In genomic region chr9:46172251-46172650, GRCm38 (mm10) we compare ENCODE assay signal across 26 mouse cellular contexts. TPM values are rescaled to one million over a fixed set of nuclear protein-coding genes. Genes with fewer than 3 reads are reported as not detected.
DNase-seq lines count a peak whose midpoint lies in the region; ATAC-seq lines count a peak whose summit lies in the region.
"Had no signal": no experiment of that assay in that cellular context is flagged by ENCODE, and none has a peak within 500 bp of the region (broad histone marks: within the 10 kb centered on the region; RNA-seq: fewer than 3 reads in every experiment).

No protein-coding gene starts in this region.

- no peaks in the 10 kb centered on the region for H3K9me3 ChIP-seq in heart, embryonic 12.5 days (replicated peaks)
- no peaks in the 10 kb centered on the region for H3K9me3 ChIP-seq in forebrain, embryonic 11.5 days (ENCODE audit: control insufficient read depth, low read length)
- H3K9me3 ChIP-seq: embryonic facial prominence, embryonic 10.5 days; embryonic facial prominence, embryonic 13.5 days; forebrain, embryonic 15.5 days; heart, embryonic 10.5 days; hindbrain, embryonic 12.5 days; hindbrain, embryonic 15.5 days had no signal

- no peak overlapping the region for H3K4me2 ChIP-seq in heart, embryonic 12.5 days
- H3K4me2 ChIP-seq in forebrain, embryonic 11.5 days (ENCODE audit: low read depth, low read length, severe bottlenecking) = no peak overlapping the region
- H3K4me2 ChIP-seq: embryonic facial prominence, embryonic 13.5 days; forebrain, embryonic 15.5 days; hindbrain, embryonic 12.5 days; hindbrain, embryonic 15.5 days had no signal

- H3K27me3 ChIP-seq in heart, embryonic 12.5 days (replicated peaks) = no peaks in the 10 kb centered on the region
- H3K27me3 ChIP-seq in forebrain, embryonic 11.5 days (ENCODE audit: control insufficient read depth, insufficient read depth, low read length) = no peaks in the 10 kb centered on the region
- H3K27me3 ChIP-seq: embryonic facial prominence, embryonic 13.5 days; forebrain, embryonic 15.5 days; hindbrain, embryonic 12.5 days; hindbrain, embryonic 15.5 days had no signal

- no peak overlapping the region for H3K4me3 ChIP-seq in heart, embryonic 12.5 days
- H3K4me3 ChIP-seq in forebrain, embryonic 11.5 days (ENCODE audit: low read depth, low read length) = no peak overlapping the region
- H3K4me3 ChIP-seq: embryonic facial prominence, embryonic 10.5 days; embryonic facial prominence, embryonic 13.5 days; erythroblast, embryonic 14.5 days; forebrain, embryonic 15.5 days; heart, adult 2 months; heart, embryonic 10.5 days; hindbrain, embryonic 12.5 days; hindbrain, embryonic 15.5 days had no signal

- H3K36me3 ChIP-seq in heart, embryonic 12.5 days = no peaks in the 10 kb centered on the region
- H3K36me3 ChIP-seq in forebrain, embryonic 11.5 days (ENCODE audit: control insufficient read depth, insufficient read depth, low read length) = no peaks in the 10 kb centered on the region
- H3K36me3 ChIP-seq: embryonic facial prominence, embryonic 13.5 days; forebrain, embryonic 15.5 days; heart, embryonic 10.5 days; hindbrain, embryonic 12.5 days; hindbrain, embryonic 15.5 days had no signal

- H3K27ac ChIP-seq in heart, embryonic 12.5 days (ENCODE audit: poor library complexity, severe bottlenecking) = no peak overlapping the region
- no peak overlapping the region for H3K27ac ChIP-seq in forebrain, embryonic 11.5 days (ENCODE audit: low read depth, low read length)
- H3K27ac ChIP-seq: embryonic facial prominence, embryonic 10.5 days; forebrain, embryonic 15.5 days; heart, adult 2 months; heart, embryonic 10.5 days; hindbrain, embryonic 12.5 days; hindbrain, embryonic 15.5 days had no signal

- H3K9ac ChIP-seq in heart, embryonic 12.5 days = no peak overlapping the region
- no peak overlapping the region for H3K9ac ChIP-seq in forebrain, embryonic 11.5 days (ENCODE audit: low read length)
- H3K9ac ChIP-seq: embryonic facial prominence, embryonic 13.5 days; forebrain, embryonic 15.5 days; hindbrain, embryonic 12.5 days; hindbrain, embryonic 15.5 days had no signal

- no peak for ATAC-seq in heart, embryonic 12.5 days (ENCODE audit: insufficient number of reproducible peaks, low FRiP score)
- peak; percentile 15 for ATAC-seq in inflammation-experienced regulatory T-cells, adult 6 months
- ATAC-seq in forebrain, embryonic 11.5 days (replicated peaks; ENCODE audit: low FRiP score) = no peak
- ATAC-seq: forebrain, embryonic 15.5 days; intestine, embryonic 16.5 days had no signal

- H3K4me1 ChIP-seq in heart, embryonic 12.5 days (replicated peaks) = peaks cover 28% of the 10 kb centered on the region
- H3K4me1 ChIP-seq in forebrain, embryonic 11.5 days (replicated peaks; ENCODE audit: control insufficient read depth, insufficient read depth, low read length) = no peaks in the 10 kb centered on the region
- H3K4me1 ChIP-seq: forebrain, embryonic 15.5 days; hindbrain, embryonic 15.5 days had no signal

- WGBS in heart, embryonic 12.5 days = 91% methylated on average over 2 of the region's 2 CpGs
- WGBS in forebrain, embryonic 11.5 days = 86% methylated on average over 2 of the region's 2 CpGs

- peak; percentile 74 for DNase-seq in heart, adult 11 months
- DNase-seq in T-cell, adult 2 months (ENCODE audit: low spot score) = peak; percentile 30
- DNase-seq in forebrain, embryonic 11.5 days (ENCODE audit: low spot score) = no peak
- DNase-seq in layer of hippocampus, adult 11-12 months (ENCODE audit: low spot score) = no peak
- DNase-seq in cerebellum, postnatal 25 days = no peak
- DNase-seq: adrenal gland, adult 2 months; adrenal gland, postnatal 14 days; cerebellum, adult 11 months; cerebellum, adult 2 months; cerebellum, adult 9-11 months; cerebellum, postnatal 36 days; embryo, embryonic 11 days; gastrocnemius, postnatal 25 days; heart, adult 2 months; kidney, adult 18-20 months had no signal

RNA-seq across cellular contexts. Expression of gene Apoa1, which starts 56.1 kb away (rescaled TPM):
- polyA plus RNA-seq in heart, embryonic 12.5 days (2016; fragmentation: Nextera tagmentation; extraction: Ambion mirVana) = 8.2 and 24.9 TPM in 2 replicates
- not detected for polyA plus RNA-seq in inflammation-experienced regulatory T-cells, adult 6 months (2017; shearing (Covaris generic))
- 0.98 and 1.1 TPM in 2 replicates for polyA plus RNA-seq in forebrain, embryonic 11.5 days (2014; fragmentation: Nextera tagmentation; extraction: Ambion mirVana)
- polyA plus RNA-seq: C2C12 had no signal

Comparison
In these comparisons a context has a peak if more than half of its experiments do, and no peak if none do; other contexts are left out.
1. DNase-seq: peak in heart, adult 11 months (single experiment) and T-cell, adult 2 months (single experiment); none in forebrain, embryonic 11.5 days (single experiment), layer of hippocampus, adult 11-12 months (single experiment) and cerebellum, postnatal 25 days (0 of 2).